Mouse (Mus musculus): ENCODE measurements around the gene Eif3k.

GRCm38 (mm10) chr7:28985207-28985606 lies 3.5 kb upstream of the Eif3k start:
- TF ChIP-seq EP300 (IDR thresholded peaks at IDR 0.05; ENCODE audit: insufficient read depth, low read depth, low read length) (no peak), POLR2A (IDR thresholded peaks at IDR 0.05; ENCODE audit: insufficient read depth, low read depth, low read length) (no peak), CTCF (IDR thresholded peaks at IDR 0.05) (no peak)

Measured in heart, adult 2 months (tissue).